In genomic region chr11:94936851-94937295, GRCm38 (mm10) we compare ENCODE assay signal across 8 mouse cellular contexts. TPM values are rescaled to one million over a fixed set of nuclear protein-coding genes. Genes with fewer than 3 reads are reported as not detected.
DNase-seq lines count a peak whose midpoint lies in the region; ATAC-seq and TF ChIP-seq lines count a peak whose summit lies in the region.

No protein-coding gene starts in this region.

- peak overlapping the region; percentile 87 for H3K27ac ChIP-seq in embryonic facial prominence, embryonic 12.5 days
- H3K27ac ChIP-seq in heart, adult 2 months = peak overlapping the region; percentile 81
- H3K27ac ChIP-seq in kidney, adult 2 months (ENCODE audit: insufficient read depth, low read depth, low read length) = no peak overlapping the region
- peak overlapping the region; percentile 43; the same call in 1 of the 2 replicates for H3K27ac ChIP-seq in limb, embryonic 11.5 days (replicated peaks; ENCODE audit: low read depth, low read length)
- no peak overlapping the region for H3K27ac ChIP-seq in midbrain, embryonic 14.5 days (replicated peaks; ENCODE audit: low read depth, low read length)

- peak overlapping the region; percentile 53 for H3K4me3 ChIP-seq in embryonic facial prominence, embryonic 12.5 days
- H3K4me3 ChIP-seq in heart, adult 2 months = peak overlapping the region; percentile 41
- H3K4me3 ChIP-seq in kidney, adult 2 months (ENCODE audit: insufficient read depth, low read depth, low read length) = peak overlapping the region; percentile 45
- H3K4me3 ChIP-seq in limb, embryonic 11.5 days (ENCODE audit: low read depth, low read length) = peak overlapping the region; percentile 43
- H3K4me3 ChIP-seq in midbrain, embryonic 14.5 days (replicated peaks; ENCODE audit: low read depth, low read length) = peak overlapping the region; percentile 24; the same call in 1 of the 2 replicates

- peak overlapping the region; percentile 65 for H3K4me2 ChIP-seq in embryonic facial prominence, embryonic 12.5 days (replicated peaks)
- H3K4me2 ChIP-seq in limb, embryonic 11.5 days (ENCODE audit: low read depth, severe bottlenecking) = peak overlapping the region; percentile 79
- H3K4me2 ChIP-seq in midbrain, embryonic 14.5 days (ENCODE audit: low read length) = peak overlapping the region; percentile 53

- H3K9ac ChIP-seq in embryonic facial prominence, embryonic 12.5 days = peak overlapping the region; percentile 66
- no peak overlapping the region for H3K9ac ChIP-seq in heart, adult 2 months (ENCODE audit: low read depth, low read length)
- H3K9ac ChIP-seq in limb, embryonic 11.5 days (ENCODE audit: low read length) = peak overlapping the region; percentile 32; the same call in 1 of the 2 replicates
- no peak overlapping the region for H3K9ac ChIP-seq in midbrain, embryonic 14.5 days (replicated peaks; ENCODE audit: low read length)

- ATAC-seq in embryonic facial prominence, embryonic 12.5 days (ENCODE audit: insufficient number of reproducible peaks, insufficient read depth, low FRiP score, low TSS enrichment) = peak; percentile 58
- peak; percentile 76 for ATAC-seq in limb, embryonic 11.5 days (ENCODE audit: insufficient number of reproducible peaks, low FRiP score, low TSS enrichment, low read depth)
- peak; percentile 71; the same call in 1 of the 2 replicates for ATAC-seq in midbrain, embryonic 14.5 days (ENCODE audit: low FRiP score, low TSS enrichment)

- H3K79me2 ChIP-seq in heart, adult 2 months (replicated peaks; ENCODE audit: control insufficient read depth, insufficient read depth, low read length) = no peaks in the 10 kb centered on the region

- intact Hi-C loops in heart, adult 2 months (cut with DNase I) = loop anchor here (1.0 to 5.0 kb wide), 5 partner anchors 71 to 207 kb away; partner anchors contain the start of gene Pdk2

- no peak for TF ChIP-seq POLR2A in heart, adult 2 months (IDR thresholded peaks at IDR 0.05; ENCODE audit: insufficient read depth, low read depth, low read length)
- TF ChIP-seq POLR2A in kidney, adult 2 months (IDR thresholded peaks at IDR 0.05; ENCODE audit: low read depth, low read length) = no peak

- peaks cover 48% of the 10 kb centered on the region for H3K4me1 ChIP-seq in embryonic facial prominence, embryonic 12.5 days
- peaks cover 3% of the 10 kb centered on the region; the same call in 1 of the 2 replicates for H3K4me1 ChIP-seq in heart, adult 2 months (ENCODE audit: control insufficient read depth, insufficient read depth, low read length)
- H3K4me1 ChIP-seq in kidney, adult 2 months (ENCODE audit: control insufficient read depth, insufficient read depth, low read length) = no peaks in the 10 kb centered on the region
- H3K4me1 ChIP-seq in limb, embryonic 11.5 days (ENCODE audit: control insufficient read depth, insufficient read depth, low read length) = peaks cover 29% of the 10 kb centered on the region
- H3K4me1 ChIP-seq in midbrain, embryonic 14.5 days (ENCODE audit: control insufficient read depth, insufficient read depth, low read length) = peaks cover 9% of the 10 kb centered on the region; the same call in 1 of the 2 replicates

- 0% methylated on average over 17 of the region's 17 CpGs for WGBS in embryonic facial prominence, embryonic 12.5 days
- 2% methylated on average over 17 of the region's 17 CpGs for WGBS in heart, adult 2 months
- WGBS in kidney, adult 2 months = under 1% methylated on average over 17 of the region's 17 CpGs
- 0% methylated on average over 17 of the region's 17 CpGs for WGBS in limb, embryonic 11.5 days
- WGBS in midbrain, embryonic 14.5 days = 1% methylated on average over 17 of the region's 17 CpGs

- DNase-seq in 416B (ENCODE audit: low read depth) = peak; percentile 80
- DNase-seq in adrenal gland, postnatal 36 days = peak; percentile 86 to 90
- peak; percentile 89 to 91 for DNase-seq in heart, adult 2 months
- DNase-seq in kidney, adult 2 months = peak; percentile 93
- DNase-seq in limb, embryonic 11.5 days (ENCODE audit: low spot score) = peak; percentile 98
- DNase-seq in midbrain, embryonic 14.5 days = peak; percentile 95
- DNase-seq in spleen, adult 12 weeks (ENCODE audit: low spot score) = peak; percentile 72

- H3K27me3 ChIP-seq in embryonic facial prominence, embryonic 12.5 days = peaks cover 6% of the 10 kb centered on the region
- H3K27me3 ChIP-seq in heart, adult 2 months (ENCODE audit: control insufficient read depth, insufficient read depth, low read length) = no peaks in the 10 kb centered on the region
- H3K27me3 ChIP-seq in kidney, adult 2 months (replicated peaks; ENCODE audit: control insufficient read depth, insufficient read depth, low read length) = no peaks in the 10 kb centered on the region
- H3K27me3 ChIP-seq in limb, embryonic 11.5 days (ENCODE audit: control insufficient read depth, insufficient read depth, low read length) = no peaks in the 10 kb centered on the region
- peaks cover 34% of the 10 kb centered on the region for H3K27me3 ChIP-seq in midbrain, embryonic 14.5 days (ENCODE audit: control insufficient read depth, insufficient read depth, low read length)

- H3K36me3 ChIP-seq in embryonic facial prominence, embryonic 12.5 days = peaks cover 21% of the 10 kb centered on the region
- H3K36me3 ChIP-seq in heart, adult 2 months (ENCODE audit: control insufficient read depth, insufficient read depth, low read length) = no peaks in the 10 kb centered on the region
- H3K36me3 ChIP-seq in kidney, adult 2 months (ENCODE audit: control insufficient read depth, insufficient read depth, low read length) = no peaks in the 10 kb centered on the region
- peaks cover 5% of the 10 kb centered on the region for H3K36me3 ChIP-seq in limb, embryonic 11.5 days (ENCODE audit: control insufficient read depth, insufficient read depth, low read length)
- H3K36me3 ChIP-seq in midbrain, embryonic 14.5 days (ENCODE audit: control insufficient read depth, insufficient read depth, low read length) = no peaks in the 10 kb centered on the region

- H3K9me3 ChIP-seq in embryonic facial prominence, embryonic 12.5 days = no peaks in the 10 kb centered on the region
- H3K9me3 ChIP-seq in limb, embryonic 11.5 days (ENCODE audit: control insufficient read depth, low read length) = no peaks in the 10 kb centered on the region
- H3K9me3 ChIP-seq in midbrain, embryonic 14.5 days (ENCODE audit: control insufficient read depth, low read length) = no peaks in the 10 kb centered on the region

- peak; percentile 97; the same call in 1 of the 2 replicates for TF ChIP-seq CTCF in heart, adult 2 months (IDR thresholded peaks at IDR 0.05)
- TF ChIP-seq CTCF in kidney, adult 2 months (conservative IDR thresholded peaks at IDR 0.05; ENCODE audit: insufficient read depth, insufficient read length, low read depth, low read length) = peak; percentile 75

- TF ChIP-seq EP300 in heart, adult 2 months (IDR thresholded peaks at IDR 0.05; ENCODE audit: insufficient read depth, low read depth, low read length) = peak; percentile 69; the same call in 1 of the 2 replicates

RNA-seq across cellular contexts. Expression of gene Col1a1, which starts 0.8 kb away (rescaled TPM):
- 100 to 1,000 TPM; 111 to 222 TPM for total RNA-seq in adrenal gland, postnatal 36 days (2021)
- 512 and 623 TPM in 2 replicates for polyA plus RNA-seq in embryonic facial prominence, embryonic 12.5 days (2016; fragmentation: Nextera tagmentation; extraction: Ambion mirVana)
- 10 to 100 TPM; 51.1 to 82.4 TPM for total RNA-seq in heart, adult 2 months (2021)
- 48.7 and 67.7 TPM in 2 replicates for polyA plus RNA-seq in heart, adult 2 months (2012; rRNA removed)
- polyA plus RNA-seq in kidney, adult 2 months (2012; rRNA removed) = 25.3 and 29.6 TPM in 2 replicates
- 89.0 and 102 TPM in 2 replicates for polyA plus RNA-seq in limb, embryonic 11.5 days (2014; fragmentation: Nextera tagmentation; extraction: Ambion mirVana)
- polyA plus RNA-seq in midbrain, embryonic 14.5 days (2014; fragmentation: Nextera tagmentation; extraction: Ambion mirVana) = 0.98 and 64.7 TPM in 2 replicates

RNA-seq across cellular contexts. Expression of gene Hils1, which starts 30.5 kb away (rescaled TPM):
- not detected for total RNA-seq in adrenal gland, postnatal 36 days (2021)
- not detected in 2 replicates for polyA plus RNA-seq in embryonic facial prominence, embryonic 12.5 days (2016; fragmentation: Nextera tagmentation; extraction: Ambion mirVana)
- total RNA-seq in heart, adult 2 months (2021) = not detected
- 0.25 TPM in 1 of 2 replicates, not detected in the other for polyA plus RNA-seq in heart, adult 2 months (2012; rRNA removed)
- polyA plus RNA-seq in kidney, adult 2 months (2012; rRNA removed) = 0.56 TPM in 1 of 2 replicates, not detected in the other
- not detected in 2 replicates for polyA plus RNA-seq in limb, embryonic 11.5 days (2014; fragmentation: Nextera tagmentation; extraction: Ambion mirVana)
- polyA plus RNA-seq in midbrain, embryonic 14.5 days (2014; fragmentation: Nextera tagmentation; extraction: Ambion mirVana) = not detected in 2 replicates

RNA-seq across cellular contexts. Expression of gene Sgca, which starts 39.3 kb away (rescaled TPM):
- total RNA-seq in adrenal gland, postnatal 36 days (2021) = not detected
- 1.5 and 1.8 TPM in 2 replicates for polyA plus RNA-seq in embryonic facial prominence, embryonic 12.5 days (2016; fragmentation: Nextera tagmentation; extraction: Ambion mirVana)
- 100 to 1,000 TPM; 149 to 200 TPM for total RNA-seq in heart, adult 2 months (2021)
- 1,109 and 1,504 TPM in 2 replicates for polyA plus RNA-seq in heart, adult 2 months (2012; rRNA removed)
- polyA plus RNA-seq in kidney, adult 2 months (2012; rRNA removed) = 5.0 and 23.9 TPM in 2 replicates
- 0.60 and 0.70 TPM in 2 replicates for polyA plus RNA-seq in limb, embryonic 11.5 days (2014; fragmentation: Nextera tagmentation; extraction: Ambion mirVana)
- not detected in 2 replicates for polyA plus RNA-seq in midbrain, embryonic 14.5 days (2014; fragmentation: Nextera tagmentation; extraction: Ambion mirVana)

RNA-seq across cellular contexts. Expression of gene Ppp1r9b, which starts 54.0 kb away (rescaled TPM):
- 100 to 1,000 TPM; 119 to 120 TPM for total RNA-seq in adrenal gland, postnatal 36 days (2021)
- polyA plus RNA-seq in embryonic facial prominence, embryonic 12.5 days (2016; fragmentation: Nextera tagmentation; extraction: Ambion mirVana) = 14.4 TPM in 2 replicates
- 10 to 100 TPM; 49.3 to 52.0 TPM for total RNA-seq in heart, adult 2 months (2021)
- 22.3 and 23.8 TPM in 2 replicates for polyA plus RNA-seq in heart, adult 2 months (2012; rRNA removed)
- polyA plus RNA-seq in kidney, adult 2 months (2012; rRNA removed) = 24.1 and 29.9 TPM in 2 replicates
- polyA plus RNA-seq in limb, embryonic 11.5 days (2014; fragmentation: Nextera tagmentation; extraction: Ambion mirVana) = 14.4 and 14.8 TPM in 2 replicates
- polyA plus RNA-seq in midbrain, embryonic 14.5 days (2014; fragmentation: Nextera tagmentation; extraction: Ambion mirVana) = 27.1 and 27.6 TPM in 2 replicates

Comparison
In these comparisons a context has a peak if more than half of its experiments do, and no peak if none do; other contexts are left out.
1. H3K27ac ChIP-seq: peak in embryonic facial prominence, embryonic 12.5 days (single experiment), heart, adult 2 months (single experiment) and limb, embryonic 11.5 days (single experiment); none in kidney, adult 2 months (single experiment) and midbrain, embryonic 14.5 days (single experiment).
2. H3K9ac ChIP-seq: peak in embryonic facial prominence, embryonic 12.5 days (single experiment) and limb, embryonic 11.5 days (single experiment); none in heart, adult 2 months (single experiment) and midbrain, embryonic 14.5 days (single experiment).
3. RNA of gene Sgca, which starts 39.3 kb away (polyA plus RNA-seq): 1,109 to 1,504 TPM in heart, adult 2 months; 5.0 to 23.9 TPM in kidney, adult 2 months, 1.5 to 1.8 TPM in embryonic facial prominence, embryonic 12.5 days, 0.60 to 0.70 TPM in limb, embryonic 11.5 days and not detected in midbrain, embryonic 14.5 days; every median in the first group is over 10 times any median in the second.
4. Peak in every context shown above with its lines, with median percentiles within 50 percentile points of each other: DNase-seq, ATAC-seq, H3K4me2 ChIP-seq and H3K4me3 ChIP-seq.